Mouse (Mus musculus): ENCODE results near the gene Vsig10.

The Vsig10 gene

GRCm38 (mm10) chr5:117380199-117380598 is 61.3 kb downstream of the Vsig10 start:
- no peak for DNase-seq (ENCODE audit: extremely low read depth, low read depth)

- no peak for DNase-seq (ENCODE audit: extremely low read depth, low read depth)
Measured at GRCm38 (mm10) chr5:117381785-117382184, 62.9 kb downstream of the Vsig10 start.

GRCm38 (mm10) chr5:117383198-117383597 is 64.3 kb downstream of the Vsig10 start:
- DNase-seq (ENCODE audit: extremely low read depth, low read depth) = no peak

- peak; percentile 47 for DNase-seq (ENCODE audit: extremely low read depth, low read depth)
Measured at GRCm38 (mm10) chr5:117388296-117388751, 69.4 kb downstream of the Vsig10 start.

GRCm38 (mm10) chr5:117388877-117389276 is 70.0 kb downstream of the Vsig10 start, which contains the start of gene Rfc5:
TSS of gene Rfc5 (minus strand) at chr5:117389047.
- peak; percentile 81 for DNase-seq (ENCODE audit: extremely low read depth, low read depth)

- peak; percentile 19 for DNase-seq (ENCODE audit: extremely low read depth, low read depth)
Measured at GRCm38 (mm10) chr5:117390895-117391294, 72.0 kb downstream of the Vsig10 start.

GRCm38 (mm10) chr5:117395834-117396233 is 77.0 kb downstream of the Vsig10 start:
- DNase-seq (ENCODE audit: extremely low read depth, low read depth) = no peak

- DNase-seq (ENCODE audit: extremely low read depth, low read depth) = no peak
Measured at GRCm38 (mm10) chr5:117396596-117397014, 77.7 kb downstream of the Vsig10 start.

- DNase-seq (ENCODE audit: extremely low read depth, low read depth) = no peak
Measured at GRCm38 (mm10) chr5:117397371-117397770, 78.5 kb downstream of the Vsig10 start.

- DNase-seq (ENCODE audit: extremely low read depth, low read depth) = no peak
Measured at GRCm38 (mm10) chr5:117398007-117398550, 79.2 kb downstream of the Vsig10 start.

- no peak for DNase-seq (ENCODE audit: extremely low read depth, low read depth)
Measured at GRCm38 (mm10) chr5:117399281-117399680, 80.4 kb downstream of the Vsig10 start.

- DNase-seq (ENCODE audit: extremely low read depth, low read depth) = no peak
Measured at GRCm38 (mm10) chr5:117403609-117404008, 84.7 kb downstream of the Vsig10 start.
